Mouse (Mus musculus) hindbrain, embryonic 10.5 days (tissue): Measurements from ENCODE around the gene Phldb2. TPM values are rescaled to one million over a fixed set of nuclear protein-coding genes. Genes with fewer than 3 reads are reported as not detected.

Experiments used
- DNase-seq: peaks from one replicate; pipeline ENCODE4 v3.0.0-alpha.2; 2017; ENCODE audit warnings: low spot score
- H3K27ac ChIP-seq: fragments of 300-500 bp; sonication (generic); 2 replicates; pipeline ENCODE4 v1.5.1; 2016; ENCODE audit warnings: mild to moderate bottlenecking, moderate library complexity
- H3K27me3 ChIP-seq: fragments of 300-500 bp; sonication (generic); 2 replicates; pipeline ENCODE4 v1.6.1; 2016; ENCODE audit warnings: mild to moderate bottlenecking; ENCODE audit not compliant: poor library complexity, insufficient read depth, severe bottlenecking
- H3K36me3 ChIP-seq: fragments of 300-500 bp; sonication (generic); 2 replicates; pipeline ENCODE4 v1.6.1; 2016; ENCODE audit warnings: mild to moderate bottlenecking, moderate library complexity
- H3K4me1 ChIP-seq: fragments of 300-500 bp; sonication (generic); replicated peaks from 2 replicates; pipeline ENCODE4 v1.6.1; 2016; ENCODE audit warnings: mild to moderate bottlenecking
- H3K4me3 ChIP-seq: fragments of 300-500 bp; sonication (generic); 2 replicates; pipeline ENCODE4 v1.5.1; 2016; ENCODE audit warnings: mild to moderate bottlenecking, moderate library complexity
- H3K9me3 ChIP-seq: fragments of 300-500 bp; sonication (generic); 2 replicates; pipeline ENCODE4 v1.6.1; 2016; ENCODE audit warnings: mild to moderate bottlenecking, moderate library complexity
- WGBS: fragments of 180-500 bp; shearing (Covaris S2); methylation state at CpG from one replicate; pipeline ENCODE4 v1.1.7; 2016; 5-methylcytosine and 5-hydroxymethylcytosine counted together
- polyA plus RNA-seq: library from polyadenylated mRNA; unstranded; fragments of >200 nt; fragmentation: Nextera tagmentation; extraction: Ambion mirVana; gene quantifications from 2 replicates; pipeline ENCODE4 v1.2.1, GENCODE M21; 2016

The Phldb2 gene
- polyA plus RNA-seq, 1 experiment from 2014 or later = 25.7 TPM

- H3K4me3 ChIP-seq = no peak overlapping the region
- no peak overlapping the region for H3K27ac ChIP-seq
- H3K4me1 ChIP-seq = no peaks in the 10 kb centered on the region
- H3K9me3 ChIP-seq = no peaks in the 10 kb centered on the region
- WGBS = 90% methylated on average over 2 of the region's 2 CpGs
- no peaks in the 10 kb centered on the region for H3K27me3 ChIP-seq
- peaks cover 29% of the 10 kb centered on the region for H3K36me3 ChIP-seq
- no peak for DNase-seq
These were observed 164.1 kb downstream of the Phldb2 start for GRCm38 (mm10) chr16:45789311-45789710.

- H3K27me3 ChIP-seq = no peaks in the 10 kb centered on the region
- H3K27ac ChIP-seq = no peak overlapping the region
- peaks cover 23% of the 10 kb centered on the region for H3K36me3 ChIP-seq
- no peaks in the 10 kb centered on the region for H3K4me1 ChIP-seq
- whole genome bisulfite sequencing = 93% methylated on average over 6 of the region's 6 CpGs
- DNase-seq = no peak
- H3K4me3 ChIP-seq = no peak overlapping the region
- no peaks in the 10 kb centered on the region for H3K9me3 ChIP-seq
These were observed 165.7 kb downstream of the Phldb2 start for GRCm38 (mm10) chr16:45787650-45788049.

DNA sequence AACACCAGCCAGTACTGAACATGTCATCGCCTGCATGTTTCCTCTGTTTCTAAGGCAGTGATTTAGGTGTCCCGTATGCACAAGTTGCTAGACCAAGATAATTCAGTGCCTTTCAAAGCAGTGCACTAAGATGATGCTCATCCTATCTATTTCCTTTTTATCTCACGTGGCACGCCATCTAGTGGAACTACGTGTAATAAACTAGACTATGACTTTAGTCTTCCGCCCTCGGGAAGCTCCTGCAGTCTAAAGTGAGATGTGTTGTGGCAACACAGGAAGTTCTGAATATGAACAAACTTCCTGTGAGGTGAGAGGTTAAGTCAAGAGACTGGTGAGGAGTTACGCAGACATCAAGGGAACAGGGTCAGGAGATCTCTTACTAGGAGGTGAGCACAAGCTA, 166.8 kb downstream of the Phldb2 start:
- Histone ChIP-seq H3K27me3 (no peaks in the 10 kb centered on the region), H3K27ac (no peak overlapping the region), H3K9me3 (no peaks in the 10 kb centered on the region), H3K4me3 (no peak overlapping the region), H3K36me3 (peaks cover 23% of the 10 kb centered on the region), H3K4me1 (no peaks in the 10 kb centered on the region)
- DNase-seq = no peak
- WGBS = 41% methylated on average over 8 of the region's 8 CpGs

- H3K36me3 ChIP-seq = peaks cover 67% of the 10 kb centered on the region
- WGBS = 77% methylated on average over 6 of the region's 6 CpGs
- no peaks in the 10 kb centered on the region for H3K27me3 ChIP-seq
These were observed 173.4 kb downstream of the Phldb2 start for GRCm38 (mm10) chr16:45780001-45780400.

DNA sequence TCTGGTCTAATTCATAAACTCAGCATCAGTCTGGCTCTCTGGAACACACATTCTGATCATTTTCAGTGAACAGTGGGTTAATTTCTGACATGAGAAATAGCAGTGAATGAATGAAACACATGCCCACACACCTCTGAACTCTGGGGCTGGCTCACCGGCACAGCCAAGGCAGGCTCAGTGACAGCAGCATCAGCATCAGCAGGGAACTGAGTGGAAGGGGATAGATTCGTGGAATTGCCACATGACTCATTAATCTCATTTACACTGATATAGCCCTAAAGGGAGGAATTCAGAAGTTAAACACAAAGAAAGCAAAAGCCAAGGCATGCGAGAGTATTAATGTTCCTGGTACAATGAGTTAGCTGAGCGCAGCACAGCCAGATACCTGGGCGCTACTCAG, 178.6 kb downstream of the Phldb2 start:
- no peak overlapping the region for H3K4me3 ChIP-seq
- H3K36me3 ChIP-seq = peaks cover 86% of the 10 kb centered on the region
- no peak for DNase-seq

More at GRCm38 (mm10) chr16:45780001-45780400, 173.4 kb downstream of the Phldb2 start:
- no peak for DNase-seq
- H3K4me1 ChIP-seq = no peaks in the 10 kb centered on the region
- no peak overlapping the region for H3K27ac ChIP-seq
- H3K9me3 ChIP-seq = no peaks in the 10 kb centered on the region
- no peak overlapping the region for H3K4me3 ChIP-seq

DNA sequence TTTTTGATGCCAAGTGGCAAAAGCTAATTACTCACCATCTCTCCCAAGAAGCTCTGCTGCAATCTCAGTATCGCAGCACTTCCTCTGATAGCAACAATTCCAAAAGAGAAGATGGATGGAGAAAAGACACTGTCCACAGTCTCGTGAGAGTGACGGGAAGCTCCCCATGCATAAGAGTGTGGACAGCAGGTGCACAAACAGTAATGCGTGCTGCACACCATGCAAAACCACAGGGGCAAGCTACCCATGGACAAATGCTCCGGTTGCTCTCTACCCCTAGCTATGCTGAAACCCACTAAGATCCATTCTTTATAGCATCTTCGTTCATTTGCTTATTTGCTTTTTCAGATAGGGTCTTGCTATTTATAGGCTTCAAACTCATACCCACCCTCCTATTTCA, 182.5 kb downstream of the Phldb2 start:
- WGBS = 99% methylated on average over 6 of the region's 6 CpGs
- no peak for DNase-seq
- Histone ChIP-seq H3K4me3 (no peak overlapping the region), H3K27ac (no peak overlapping the region), H3K27me3 (no peaks in the 10 kb centered on the region), H3K4me1 (0 out of 2 replicates have a peak, but pooled peaks cover 2% of the 10 kb centered on the region), H3K36me3 (peaks cover 61% of the 10 kb centered on the region), H3K9me3 (no peaks in the 10 kb centered on the region)

More for the DNA sequence above, 178.6 kb downstream of the Phldb2 start:
- no peaks in the 10 kb centered on the region for H3K27me3 ChIP-seq
- H3K9me3 ChIP-seq = no peaks in the 10 kb centered on the region
- WGBS = 89% methylated on average over 5 of the region's 5 CpGs
- no peaks in the 10 kb centered on the region for H3K4me1 ChIP-seq
- no peak overlapping the region for H3K27ac ChIP-seq

DNA sequence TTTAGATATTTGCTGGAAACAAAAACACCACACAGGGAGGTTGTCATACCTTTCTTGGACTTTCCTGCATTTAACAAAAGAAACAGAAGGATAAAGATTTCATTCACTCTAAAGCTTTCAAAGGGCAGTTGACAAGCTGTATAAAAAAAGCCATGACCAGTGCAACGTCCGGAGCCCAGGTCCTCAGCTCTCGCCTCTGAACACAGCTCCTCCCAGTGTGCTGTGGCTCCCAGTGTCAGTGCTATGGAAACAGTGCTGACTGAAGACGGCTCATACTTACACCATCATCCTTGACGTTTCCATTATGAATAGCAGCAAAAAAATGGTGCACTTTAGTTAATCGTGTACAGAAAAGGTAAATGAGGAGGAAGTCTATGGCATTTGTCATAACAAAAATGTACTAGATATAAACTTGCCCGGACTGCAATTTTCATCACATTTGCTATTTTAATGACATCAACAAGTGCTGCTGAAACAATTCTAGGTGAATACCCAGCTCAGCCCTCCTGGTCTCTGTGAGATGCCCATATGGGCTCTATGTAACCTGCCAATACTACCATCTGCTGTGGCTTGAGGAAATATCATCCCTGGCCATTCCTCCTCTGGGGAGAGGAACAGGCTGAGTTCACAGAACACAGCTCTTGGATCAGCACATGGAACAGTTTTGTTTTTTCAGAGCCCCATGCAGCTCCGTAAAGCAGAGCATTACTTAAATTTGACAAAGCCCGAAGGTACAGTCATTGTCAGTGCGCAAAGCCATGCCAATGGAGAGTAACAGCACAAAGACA, 185.4 kb downstream of the Phldb2 start:
- 75% methylated on average over 10 of the region's 10 CpGs for WGBS
- 0 out of 2 replicates have a peak, but pooled peaks cover 2% of the 10 kb centered on the region for H3K4me1 ChIP-seq
- no peak for DNase-seq
- H3K36me3 ChIP-seq = peaks cover 44% of the 10 kb centered on the region
- no peak overlapping the region for H3K27ac ChIP-seq
- no peaks in the 10 kb centered on the region for H3K27me3 ChIP-seq
- H3K9me3 ChIP-seq = no peaks in the 10 kb centered on the region
- H3K4me3 ChIP-seq = no peak overlapping the region

- WGBS = 81% methylated on average over 4 of the region's 4 CpGs
- 0 out of 2 replicates have a peak, but pooled peaks cover 2% of the 10 kb centered on the region for H3K4me1 ChIP-seq
- no peak overlapping the region for H3K27ac ChIP-seq
- no peaks in the 10 kb centered on the region for H3K9me3 ChIP-seq
- DNase-seq = no peak
- peaks cover 50% of the 10 kb centered on the region for H3K36me3 ChIP-seq
- H3K27me3 ChIP-seq = no peaks in the 10 kb centered on the region
- H3K4me3 ChIP-seq = no peak overlapping the region
These were observed 186.0 kb downstream of the Phldb2 start for GRCm38 (mm10) chr16:45767434-45767833.

GRCm38 (mm10) chr16:45765801-45766494, 187.4 kb downstream of the Phldb2 start:
- WGBS = 82% methylated on average over 7 of the region's 7 CpGs
- DNase-seq = no peak
- Histone ChIP-seq H3K36me3 (peaks cover 42% of the 10 kb centered on the region), H3K4me3 (no peak overlapping the region), H3K27ac (no peak overlapping the region), H3K9me3 (no peaks in the 10 kb centered on the region), H3K27me3 (no peaks in the 10 kb centered on the region), H3K4me1 (0 out of 2 replicates have a peak, but pooled peaks cover 2% of the 10 kb centered on the region)

DNA sequence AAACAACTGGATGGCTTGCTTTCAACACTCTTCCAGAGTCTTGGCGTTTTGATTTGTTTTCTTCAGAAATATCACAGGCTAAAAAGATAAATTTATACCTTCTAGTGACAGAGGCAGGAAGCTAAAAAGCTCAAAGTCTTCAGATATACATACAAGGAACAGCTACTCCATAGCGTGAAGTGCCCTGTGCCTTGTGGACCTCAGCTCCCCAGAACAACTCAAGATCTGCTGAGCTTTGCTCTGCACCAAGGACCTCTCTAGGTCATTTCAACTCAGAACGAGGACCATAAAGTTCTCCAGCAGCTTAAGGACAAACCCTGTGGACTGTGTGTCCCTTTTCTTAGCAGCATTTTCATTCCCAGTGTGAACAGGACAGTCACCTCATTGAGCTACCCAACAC, 188.3 kb downstream of the Phldb2 start:
- Histone ChIP-seq H3K36me3 (peaks cover 33% of the 10 kb centered on the region), H3K27me3 (no peaks in the 10 kb centered on the region), H3K4me1 (0 out of 2 replicates have a peak, but pooled peaks cover 2% of the 10 kb centered on the region), H3K4me3 (no peak overlapping the region), H3K27ac (no peak overlapping the region), H3K9me3 (no peaks in the 10 kb centered on the region)
- WGBS = 93% methylated on average over 3 of the region's 3 CpGs
- DNase-seq = no peak

GRCm38 (mm10) chr16:45762859-45763505, 190.4 kb downstream of the Phldb2 start:
- WGBS = 88% methylated on average over 13 of the region's 13 CpGs
- Histone ChIP-seq H3K36me3 (peaks cover 27% of the 10 kb centered on the region), H3K9me3 (no peaks in the 10 kb centered on the region), H3K27ac (no peak overlapping the region), H3K4me3 (no peak overlapping the region), H3K27me3 (no peaks in the 10 kb centered on the region), H3K4me1 (0 out of 2 replicates have a peak, but pooled peaks cover 2% of the 10 kb centered on the region)
- no peak for DNase-seq

- H3K4me3 ChIP-seq = no peak overlapping the region
- no peaks in the 10 kb centered on the region for H3K4me1 ChIP-seq
- H3K9me3 ChIP-seq = no peaks in the 10 kb centered on the region
- 95% methylated on average over 1 of the region's 1 CpGs for WGBS
- no peak for DNase-seq
- H3K27me3 ChIP-seq = no peaks in the 10 kb centered on the region
- peaks cover 21% of the 10 kb centered on the region for H3K36me3 ChIP-seq
- no peak overlapping the region for H3K27ac ChIP-seq
These were observed 192.0 kb downstream of the Phldb2 start for GRCm38 (mm10) chr16:45761425-45761824.
